Mouse (Mus musculus): ENCODE measurements around the gene Maml1.

GRCm38 (mm10) chr11:50212848-50213758 is 79.0 kb downstream of the Maml1 start:
- no peak for TF ChIP-seq ZNF384 (IDR thresholded peaks at IDR 0.05; ENCODE audit: low read depth, low read length)
- TF ChIP-seq CHD2 (IDR thresholded peaks at IDR 0.05; ENCODE audit: low read depth, low read length), result no peak
- no peak for TF ChIP-seq ZC3H11A (IDR thresholded peaks at IDR 0.05; ENCODE audit: borderline replicate concordance, low read depth, low read length)
- TF ChIP-seq HCFC1 (IDR thresholded peaks at IDR 0.05; ENCODE audit: borderline replicate concordance, insufficient read depth, low read length), result no peak
- peak; percentile 86 for TF ChIP-seq MAFK (IDR thresholded peaks at IDR 0.05; ENCODE audit: insufficient read depth, low read depth, low read length)

Data from ES-E14 (cell line).